Mouse (Mus musculus) erythroblast, embryonic 14.5 days (primary cell): ENCODE results near the gene Slc12a9.

ENCODE experiments used
- GATA1 ChIP-seq: IDR thresholded peaks from 2 replicates; pipeline ENCODE4 v1.6.1; 2012; ENCODE audit warnings: low read length, inconsistent platforms, mixed read lengths
- TAL1 ChIP-seq: IDR thresholded peaks from 3 replicates; pipeline ENCODE4 v1.6.1; 2012; ENCODE audit warnings: low read length, inconsistent platforms, mixed read lengths

DNA sequence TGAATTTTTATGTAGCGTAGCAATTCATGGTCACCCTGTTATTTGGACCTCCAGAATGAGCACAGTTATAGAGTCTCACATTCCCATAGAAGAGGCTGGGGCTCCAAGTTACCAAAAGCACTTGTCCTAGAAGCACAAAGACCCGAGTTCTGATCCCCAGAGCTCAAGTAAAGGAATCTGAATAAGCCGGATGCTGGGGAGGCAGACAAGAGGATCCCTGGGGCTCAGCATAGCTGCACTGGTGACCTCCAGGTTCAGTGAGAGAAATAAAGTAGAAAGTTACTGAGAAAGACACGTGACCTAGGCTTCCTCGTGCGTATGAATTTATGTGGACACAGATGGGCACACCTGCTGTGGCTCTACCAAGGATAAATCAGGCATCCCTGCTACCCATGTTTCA lies 1.7 kb upstream of the Slc12a9 start:
- TF ChIP-seq GATA1 (no peak), TAL1 (no peak)
